11 mouse cellular contexts compared by ENCODE assay signal in genomic region chr14:23502236-23502790, GRCm38 (mm10).
A peak's percentile ranks its signal among the peaks of the same experiment; 100 is the strongest.
DNase-seq lines count a peak whose midpoint lies in the region; ATAC-seq lines count a peak whose summit lies in the region.
"Had no signal": no experiment of that assay in that cellular context is flagged by ENCODE, and none has a peak within 500 bp of the region (broad histone marks: within the 10 kb centered on the region; RNA-seq: fewer than 3 reads in every experiment).

No protein-coding gene starts in this region.

- H3K36me3 ChIP-seq in limb, embryonic 11.5 days (ENCODE audit: control insufficient read depth, insufficient read depth, low read length) = no peaks in the 10 kb centered on the region
- H3K36me3 ChIP-seq: liver, embryonic 12.5 days had no signal

- H3K27me3 ChIP-seq in limb, embryonic 11.5 days (ENCODE audit: control insufficient read depth, insufficient read depth, low read length) = no peaks in the 10 kb centered on the region
- H3K27me3 ChIP-seq: liver, embryonic 12.5 days had no signal

- no peak overlapping the region for H3K27ac ChIP-seq in limb, embryonic 11.5 days (replicated peaks; ENCODE audit: low read depth, low read length)
- H3K27ac ChIP-seq: liver, embryonic 12.5 days had no signal

- no peak for DNase-seq in frontal cortex, postnatal 25 days (ENCODE audit: low spot score in 2 of 2)
- peak; percentile 49 for DNase-seq in right cerebral cortex, adult 18-20 months
- no peak for DNase-seq in right cerebral cortex, postnatal 25 days
- peak; percentile 24 for DNase-seq in heart, postnatal 4 days
- peak; percentile 24 for DNase-seq in limb, embryonic 11.5 days (ENCODE audit: low spot score)
- no peak for DNase-seq in thymus, postnatal 10 days (ENCODE audit: low spot score in 2 of 2)
- no peak for DNase-seq in thymus, postnatal 4 days
- DNase-seq: B cell, adult 2 months had no signal

- no peak overlapping the region for H3K9ac ChIP-seq in limb, embryonic 11.5 days (ENCODE audit: low read length)
- H3K9ac ChIP-seq: liver, embryonic 12.5 days had no signal

- ATAC-seq in frontal cortex, adult (ENCODE audit: low TSS enrichment) = peak; percentile 31
- ATAC-seq in limb, embryonic 11.5 days (ENCODE audit: insufficient number of reproducible peaks, low FRiP score, low TSS enrichment, low read depth) = no peak
- ATAC-seq: intestine, embryonic 16.5 days; liver, embryonic 12.5 days had no signal

- H3K4me1 ChIP-seq in limb, embryonic 11.5 days (ENCODE audit: control insufficient read depth, insufficient read depth, low read length) = peaks cover 5% of the 10 kb centered on the region; the same call in 1 of the 2 replicates
- H3K4me1 ChIP-seq: liver, embryonic 12.5 days had no signal

- no peaks in the 10 kb centered on the region for H3K9me3 ChIP-seq in limb, embryonic 11.5 days (ENCODE audit: control insufficient read depth, low read length)
- H3K9me3 ChIP-seq: liver, embryonic 12.5 days had no signal

- H3K4me3 ChIP-seq in limb, embryonic 11.5 days (ENCODE audit: low read depth, low read length) = no peak overlapping the region
- H3K4me3 ChIP-seq: liver, embryonic 12.5 days had no signal

- WGBS in limb, embryonic 11.5 days = 22% methylated on average over 8 of the region's 8 CpGs

- H3K4me2 ChIP-seq in limb, embryonic 11.5 days (ENCODE audit: low read depth, severe bottlenecking) = no peak overlapping the region
- H3K4me2 ChIP-seq: liver, embryonic 12.5 days had no signal

Comparison
In these comparisons a context has a peak if more than half of its experiments do, and no peak if none do; other contexts are left out.
1. DNase-seq: peak in right cerebral cortex, adult 18-20 months (single experiment), heart, postnatal 4 days (single experiment) and limb, embryonic 11.5 days (single experiment); none in frontal cortex, postnatal 25 days (0 of 2), right cerebral cortex, postnatal 25 days (single experiment), thymus, postnatal 10 days (0 of 2) and thymus, postnatal 4 days (single experiment).